Mouse (Mus musculus) bone marrow, adult 2 months (tissue): ENCODE measurements around the gene 3110082I17Rik.

Experiments used
- CTCF ChIP-seq: fragments of 200-500 bp; IDR thresholded peaks from 2 replicates; pipeline ENCODE4 v1.5.1; 2011; ENCODE audit warnings: low read length, control low read depth; ENCODE audit not compliant: control insufficient read depth, insufficient read depth
- POLR2A ChIP-seq: fragments of 200-500 bp; IDR thresholded peaks from 2 replicates; pipeline ENCODE4 v1.6.1; 2011; ENCODE audit warnings: low read depth, mild to moderate bottlenecking, control low read depth, low read length, borderline replicate concordance; ENCODE audit not compliant: control insufficient read depth

GRCm38 (mm10) chr5:139381586-139382513, 78.5 kb downstream of the 3110082I17Rik start:
- TF ChIP-seq POLR2A (no peak; the same call in 1 of the 2 replicates), CTCF (no peak)
